ENCODE assay signal across 20 mouse cellular contexts in genomic region chr12:117512468-117512867, GRCm38 (mm10).
"Had no signal": no experiment of that assay in that cellular context is flagged by ENCODE, and none has a peak within 500 bp of the region (broad histone marks: within the 10 kb centered on the region; RNA-seq: fewer than 3 reads in every experiment).

No protein-coding gene starts in this region.

- H3K36me3 ChIP-seq: heart, embryonic 13.5 days; heart, embryonic 15.5 days; hindbrain, embryonic 15.5 days; kidney, embryonic 15.5 days; limb, embryonic 13.5 days; limb, embryonic 15.5 days; liver, embryonic 12.5 days had no signal

- H3K27ac ChIP-seq: heart, embryonic 13.5 days; heart, embryonic 15.5 days; hindbrain, embryonic 15.5 days; hindbrain, postnatal 0 days; kidney, embryonic 15.5 days; kidney, postnatal 0 days; left cerebral cortex, adult 2 months; limb, embryonic 13.5 days; limb, embryonic 15.5 days; liver, embryonic 12.5 days had no signal

- H3K4me2 ChIP-seq: heart, embryonic 11.5 days; heart, embryonic 13.5 days; heart, embryonic 15.5 days; hindbrain, embryonic 15.5 days; kidney, embryonic 15.5 days; limb, embryonic 13.5 days; limb, embryonic 15.5 days; liver, embryonic 12.5 days had no signal

- ATAC-seq: hindbrain, postnatal 0 days; liver, embryonic 12.5 days had no signal

- H3K4me3 ChIP-seq: heart, embryonic 13.5 days; heart, embryonic 15.5 days; hindbrain, embryonic 15.5 days; kidney, embryonic 15.5 days; left cerebral cortex, adult 2 months; limb, embryonic 13.5 days; limb, embryonic 15.5 days; liver, embryonic 12.5 days had no signal

- H3K9me3 ChIP-seq: heart, embryonic 13.5 days; heart, embryonic 15.5 days; hindbrain, embryonic 15.5 days; kidney, embryonic 15.5 days; limb, embryonic 13.5 days; limb, embryonic 15.5 days; liver, embryonic 12.5 days had no signal

- DNase-seq: gastrocnemius, postnatal 36 days; heart, adult 18-20 months; heart, postnatal 14 days; heart, postnatal 36 days; kidney, adult 11 months; kidney, adult 2 months; kidney, adult 9 months; kidney, postnatal 36 days; layer of hippocampus, adult 9-11 months had no signal

- H3K9ac ChIP-seq: heart, embryonic 13.5 days; heart, embryonic 15.5 days; hindbrain, embryonic 15.5 days; kidney, embryonic 15.5 days; limb, embryonic 13.5 days; limb, embryonic 15.5 days; liver, embryonic 12.5 days had no signal

- H3K4me1 ChIP-seq: heart, embryonic 15.5 days; limb, embryonic 15.5 days; liver, embryonic 12.5 days had no signal

- H3K27me3 ChIP-seq: heart, embryonic 13.5 days; heart, embryonic 15.5 days; hindbrain, embryonic 15.5 days; limb, embryonic 13.5 days; limb, embryonic 15.5 days; liver, embryonic 12.5 days had no signal
